ENCODE assay signal across 12 mouse cellular contexts in the genomic region with DNA sequence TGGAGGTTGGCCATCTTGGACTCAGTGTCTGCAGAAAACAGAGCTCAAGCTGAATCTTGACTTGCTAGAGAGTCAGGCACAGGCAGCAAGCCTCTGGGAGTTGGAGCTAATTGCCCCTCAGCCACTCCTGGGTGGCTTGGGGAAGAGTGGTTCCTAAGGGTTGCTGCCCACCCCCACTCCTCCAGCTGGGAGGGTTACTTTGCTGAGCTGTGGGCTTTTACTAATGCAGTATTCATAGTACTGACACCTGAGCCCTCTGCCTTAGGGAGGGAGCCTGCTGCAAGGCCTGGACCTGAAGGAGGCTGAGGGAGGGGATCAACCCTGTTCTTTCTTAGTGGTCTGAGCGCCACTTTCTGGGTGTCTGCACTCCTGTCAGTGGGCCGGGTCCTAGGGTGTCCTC. TPM values are rescaled to one million over a fixed set of nuclear protein-coding genes. Genes with fewer than 3 reads are reported as not detected.
A peak's percentile ranks its signal among the peaks of the same experiment; 100 is the strongest.
DNase-seq lines count a peak whose midpoint lies in the region; ATAC-seq and TF ChIP-seq lines count a peak whose summit lies in the region.
"Had no signal": no experiment of that assay in that cellular context is flagged by ENCODE, and none has a peak within 500 bp of the region (broad histone marks: within the 10 kb centered on the region; RNA-seq: fewer than 3 reads in every experiment).

No protein-coding gene starts in this region.

- H3K9ac ChIP-seq in heart, adult 2 months (ENCODE audit: low read depth, low read length), result no peak overlapping the region
- peak overlapping the region; percentile 16; the same call in 1 of the 2 replicates for H3K9ac ChIP-seq in forebrain, embryonic 11.5 days (ENCODE audit: low read length)
- peak overlapping the region; percentile 69; the same call in 1 of the 2 replicates for H3K9ac ChIP-seq in hindbrain, postnatal 0 days (replicated peaks; ENCODE audit: low read length)
- H3K9ac ChIP-seq in neural tube, embryonic 12.5 days, result peak overlapping the region; percentile 70

- no peak for TF ChIP-seq CTCF in heart, adult 2 months (IDR thresholded peaks at IDR 0.05)
- no peak for TF ChIP-seq CTCF in hindbrain, postnatal 0 days (IDR thresholded peaks at IDR 0.05; ENCODE audit: low read depth)

- peaks cover 69% of the 10 kb centered on the region for H3K36me3 ChIP-seq in heart, embryonic 10.5 days
- H3K36me3 ChIP-seq in heart, adult 2 months (ENCODE audit: control insufficient read depth, insufficient read depth, low read length), result no peaks in the 10 kb centered on the region
- peaks cover 9% of the 10 kb centered on the region for H3K36me3 ChIP-seq in forebrain, embryonic 11.5 days (ENCODE audit: control insufficient read depth, insufficient read depth, low read length)
- peaks cover 45% of the 10 kb centered on the region for H3K36me3 ChIP-seq in hindbrain, postnatal 0 days (ENCODE audit: insufficient read depth, low read length)
- peaks cover 61% of the 10 kb centered on the region for H3K36me3 ChIP-seq in neural tube, embryonic 12.5 days

- H3K27me3 ChIP-seq in heart, embryonic 10.5 days (ENCODE audit: insufficient read depth, poor library complexity, severe bottlenecking), result no peaks in the 10 kb centered on the region
- H3K27me3 ChIP-seq in heart, adult 2 months (ENCODE audit: control insufficient read depth, insufficient read depth, low read length), result no peaks in the 10 kb centered on the region
- H3K27me3 ChIP-seq in forebrain, embryonic 11.5 days (ENCODE audit: control insufficient read depth, insufficient read depth, low read length), result no peaks in the 10 kb centered on the region
- H3K27me3 ChIP-seq in hindbrain, postnatal 0 days (ENCODE audit: insufficient read depth, low read length), result no peaks in the 10 kb centered on the region
- H3K27me3 ChIP-seq in neural tube, embryonic 12.5 days (replicated peaks), result no peaks in the 10 kb centered on the region

- 78% methylated on average over 2 of the region's 2 CpGs for WGBS in heart, embryonic 10.5 days
- WGBS in heart, adult 2 months, result 89% methylated on average over 2 of the region's 2 CpGs
- 67% methylated on average over 2 of the region's 2 CpGs for WGBS in forebrain, embryonic 11.5 days
- WGBS in hindbrain, postnatal 0 days, result 58% methylated on average over 2 of the region's 2 CpGs
- WGBS in neural tube, embryonic 12.5 days, result 79% methylated on average over 2 of the region's 2 CpGs

- no peak for ATAC-seq in forebrain, embryonic 11.5 days (replicated peaks; ENCODE audit: low FRiP score)
- no peak for ATAC-seq in hindbrain, postnatal 0 days
- no peak for ATAC-seq in neural tube, embryonic 12.5 days (ENCODE audit: low FRiP score, low read depth)
- ATAC-seq in megakaryocyte-erythroid progenitor cell, adult 5-6 weeks (replicated peaks; ENCODE audit: low FRiP score, low TSS enrichment, poor library complexity, severe bottlenecking), result no peak

- no peak overlapping the region for H3K4me3 ChIP-seq in heart, embryonic 10.5 days
- H3K4me3 ChIP-seq in heart, adult 2 months, result no peak overlapping the region
- H3K4me3 ChIP-seq in forebrain, embryonic 11.5 days (ENCODE audit: low read depth, low read length), result peak overlapping the region; percentile 36; the same call in 1 of the 2 replicates
- H3K4me3 ChIP-seq in hindbrain, postnatal 0 days (ENCODE audit: low read length), result peak overlapping the region; percentile 58
- H3K4me3 ChIP-seq in neural tube, embryonic 12.5 days, result peak overlapping the region; percentile 53

- peaks cover 25% of the 10 kb centered on the region for H3K4me1 ChIP-seq in heart, embryonic 10.5 days
- H3K4me1 ChIP-seq in heart, adult 2 months (ENCODE audit: control insufficient read depth, insufficient read depth, low read length), result no peaks in the 10 kb centered on the region
- H3K4me1 ChIP-seq in forebrain, embryonic 11.5 days (replicated peaks; ENCODE audit: control insufficient read depth, insufficient read depth, low read length), result peaks cover 15% of the 10 kb centered on the region; the same call in 1 of the 2 replicates
- H3K4me1 ChIP-seq in hindbrain, postnatal 0 days (ENCODE audit: insufficient read depth, low read length), result peaks cover 16% of the 10 kb centered on the region
- H3K4me1 ChIP-seq in neural tube, embryonic 12.5 days, result peaks cover 25% of the 10 kb centered on the region

- TF ChIP-seq POLR2A in heart, adult 2 months (IDR thresholded peaks at IDR 0.05; ENCODE audit: insufficient read depth, low read depth, low read length), result no peak

- intact Hi-C loops in heart, adult 2 months (cut with DNase I), result no loop called here

- TF ChIP-seq EP300 in heart, adult 2 months (IDR thresholded peaks at IDR 0.05; ENCODE audit: insufficient read depth, low read depth, low read length), result no peak

- DNase-seq in heart, embryonic 10.5 days (ENCODE audit: low spot score), result no peak
- DNase-seq in heart, adult 2 months, result no peak
- DNase-seq in forebrain, embryonic 11.5 days (ENCODE audit: low spot score), result no peak
- no peak for DNase-seq in hindbrain, postnatal 0 days (ENCODE audit: low spot score)
- no peak for DNase-seq in spleen, postnatal 14 days (ENCODE audit: low spot score in 2 of 2)
- no peak for DNase-seq in left cerebral cortex, adult 8-10 months (ENCODE audit: low spot score in 2 of 2)
- DNase-seq: adrenal gland, postnatal 14 days; cerebellum, adult 8-10 months; thymus, postnatal 25 days had no signal

- H3K4me2 ChIP-seq in forebrain, embryonic 11.5 days (ENCODE audit: low read depth, low read length, severe bottlenecking), result peak overlapping the region; percentile 70; the same call in 1 of the 2 replicates
- H3K4me2 ChIP-seq in hindbrain, postnatal 0 days (ENCODE audit: low read depth, low read length), result peak overlapping the region; percentile 66
- peak overlapping the region; percentile 71 for H3K4me2 ChIP-seq in neural tube, embryonic 12.5 days (replicated peaks)

- H3K27ac ChIP-seq in heart, embryonic 10.5 days, result 0 out of 2 replicates have a peak overlapping the region, but pooled peaks have one; percentile 37
- H3K27ac ChIP-seq in heart, adult 2 months, result no peak overlapping the region
- H3K27ac ChIP-seq in forebrain, embryonic 11.5 days (ENCODE audit: low read depth, low read length), result no peak overlapping the region
- H3K27ac ChIP-seq in hindbrain, postnatal 0 days, result peak overlapping the region; percentile 89; the same call in 1 of the 2 replicates
- H3K27ac ChIP-seq in neural tube, embryonic 12.5 days, result peak overlapping the region; percentile 74; the same call in 1 of the 2 replicates

- H3K9me3 ChIP-seq in heart, embryonic 10.5 days, result no peaks in the 10 kb centered on the region
- H3K9me3 ChIP-seq in forebrain, embryonic 11.5 days (ENCODE audit: control insufficient read depth, low read length), result no peaks in the 10 kb centered on the region
- H3K9me3 ChIP-seq in hindbrain, postnatal 0 days (ENCODE audit: low read length), result no peaks in the 10 kb centered on the region
- H3K9me3 ChIP-seq in neural tube, embryonic 12.5 days, result no peaks in the 10 kb centered on the region

- H3K79me2 ChIP-seq in heart, adult 2 months (replicated peaks; ENCODE audit: control insufficient read depth, insufficient read depth, low read length), result no peaks in the 10 kb centered on the region

RNA-seq across cellular contexts. Expression of gene Dctn1, which starts 21.2 kb away (rescaled TPM):
- 83.2 and 93.0 TPM in 2 replicates for polyA plus RNA-seq in heart, embryonic 10.5 days (2016; fragmentation: Nextera tagmentation; extraction: Ambion mirVana)
- 100 to 1,000 TPM; 125 to 141 TPM for total RNA-seq in heart, adult 2 months (2021)
- polyA plus RNA-seq in heart, adult 2 months (2012; rRNA removed), result 84.2 and 89.1 TPM in 2 replicates
- 99.6 and 104 TPM in 2 replicates for polyA plus RNA-seq in forebrain, embryonic 11.5 days (2014; fragmentation: Nextera tagmentation; extraction: Ambion mirVana)
- total RNA-seq in hindbrain, postnatal 0 days (2014; rRNA removed), result 124 and 132 TPM in 2 replicates
- 145 and 153 TPM in 2 replicates for polyA plus RNA-seq in hindbrain, postnatal 0 days (2015; fragmentation: Nextera tagmentation; extraction: Ambion mirVana)
- polyA plus RNA-seq in neural tube, embryonic 12.5 days (2016; fragmentation: Nextera tagmentation; extraction: Ambion mirVana), result 181 and 196 TPM in 2 replicates
- 45.8 and 68.1 TPM in 2 replicates for total RNA-seq in megakaryocyte-erythroid progenitor cell, adult 5-6 weeks (2014; fragmentation: Nextera tagmentation)
- total RNA-seq in megakaryocyte-erythroid progenitor cell, adult 5-6 weeks (2017), result 30.5 and 42.4 TPM in 2 replicates
- 100 to 1,000 TPM; 347 to 364 (median 356) TPM for total RNA-seq in left cerebral cortex, adult 8-10 months (2022)

RNA-seq across cellular contexts. Expression of gene 1700003E16Rik, which starts 30.7 kb away (rescaled TPM):
- polyA plus RNA-seq in heart, embryonic 10.5 days (2016; fragmentation: Nextera tagmentation; extraction: Ambion mirVana), result 0.23 and 0.50 TPM in 2 replicates
- under 1 TPM; 0.10 to 0.25 TPM for total RNA-seq in heart, adult 2 months (2021)
- 0.53 and 0.57 TPM in 2 replicates for polyA plus RNA-seq in heart, adult 2 months (2012; rRNA removed)
- polyA plus RNA-seq in forebrain, embryonic 11.5 days (2014; fragmentation: Nextera tagmentation; extraction: Ambion mirVana), result 1.2 and 1.9 TPM in 2 replicates
- total RNA-seq in hindbrain, postnatal 0 days (2014; rRNA removed), result 12.7 and 17.8 TPM in 2 replicates
- polyA plus RNA-seq in hindbrain, postnatal 0 days (2015; fragmentation: Nextera tagmentation; extraction: Ambion mirVana), result 10.2 and 11.4 TPM in 2 replicates
- 2.6 TPM in 2 replicates for polyA plus RNA-seq in neural tube, embryonic 12.5 days (2016; fragmentation: Nextera tagmentation; extraction: Ambion mirVana)
- total RNA-seq in megakaryocyte-erythroid progenitor cell, adult 5-6 weeks (2014; fragmentation: Nextera tagmentation), result 0.52 TPM in 1 of 2 replicates, not detected in the other
- total RNA-seq in megakaryocyte-erythroid progenitor cell, adult 5-6 weeks (2017), result not detected in 2 replicates
- 10 to 100 TPM; 26.4 to 29.4 (median 28.3) TPM for total RNA-seq in left cerebral cortex, adult 8-10 months (2022)
- total RNA-seq: neutrophil, adult 5-6 weeks had no signal

RNA-seq across cellular contexts. Expression of gene Wdr54, which starts 30.7 kb away (rescaled TPM):
- 6.9 and 7.3 TPM in 2 replicates for polyA plus RNA-seq in heart, embryonic 10.5 days (2016; fragmentation: Nextera tagmentation; extraction: Ambion mirVana)
- 1 to 10 TPM in 1 of 2 experiments, under 1 TPM in 1; 0.89 to 1.3 TPM for total RNA-seq in heart, adult 2 months (2021)
- 2.1 and 2.7 TPM in 2 replicates for polyA plus RNA-seq in heart, adult 2 months (2012; rRNA removed)
- 12.6 and 15.6 TPM in 2 replicates for polyA plus RNA-seq in forebrain, embryonic 11.5 days (2014; fragmentation: Nextera tagmentation; extraction: Ambion mirVana)
- total RNA-seq in hindbrain, postnatal 0 days (2014; rRNA removed), result 8.5 and 13.8 TPM in 2 replicates
- 19.9 and 20.0 TPM in 2 replicates for polyA plus RNA-seq in hindbrain, postnatal 0 days (2015; fragmentation: Nextera tagmentation; extraction: Ambion mirVana)
- 11.5 and 13.5 TPM in 2 replicates for polyA plus RNA-seq in neural tube, embryonic 12.5 days (2016; fragmentation: Nextera tagmentation; extraction: Ambion mirVana)
- total RNA-seq in megakaryocyte-erythroid progenitor cell, adult 5-6 weeks (2014; fragmentation: Nextera tagmentation), result 4.5 TPM in 1 of 2 replicates, not detected in the other
- not detected in 2 replicates for total RNA-seq in megakaryocyte-erythroid progenitor cell, adult 5-6 weeks (2017)
- total RNA-seq in left cerebral cortex, adult 8-10 months (2022), result 10 to 100 TPM; 31.8 to 39.1 (median 34.5) TPM
- total RNA-seq: neutrophil, adult 5-6 weeks had no signal

RNA-seq across cellular contexts. Expression of gene Slc4a5, which starts 32.7 kb away (rescaled TPM):
- polyA plus RNA-seq in heart, embryonic 10.5 days (2016; fragmentation: Nextera tagmentation; extraction: Ambion mirVana), result 0.57 and 0.68 TPM in 2 replicates
- not detected for total RNA-seq in heart, adult 2 months (2021)
- polyA plus RNA-seq in heart, adult 2 months (2012; rRNA removed), result 0.61 TPM in 1 of 2 replicates, not detected in the other
- 0.35 and 0.84 TPM in 2 replicates for polyA plus RNA-seq in forebrain, embryonic 11.5 days (2014; fragmentation: Nextera tagmentation; extraction: Ambion mirVana)
- total RNA-seq in hindbrain, postnatal 0 days (2014; rRNA removed), result 5.2 and 6.0 TPM in 2 replicates
- 2.5 and 2.8 TPM in 2 replicates for polyA plus RNA-seq in hindbrain, postnatal 0 days (2015; fragmentation: Nextera tagmentation; extraction: Ambion mirVana)
- polyA plus RNA-seq in neural tube, embryonic 12.5 days (2016; fragmentation: Nextera tagmentation; extraction: Ambion mirVana), result 0.18 and 0.34 TPM in 2 replicates
- not detected in 2 replicates for total RNA-seq in megakaryocyte-erythroid progenitor cell, adult 5-6 weeks (2014; fragmentation: Nextera tagmentation)
- total RNA-seq in megakaryocyte-erythroid progenitor cell, adult 5-6 weeks (2017), result 0.91 TPM in 1 of 2 replicates, not detected in the other
- 1 to 10 TPM in 1 of 4 experiments, under 1 TPM in 3; 0.44 to 2.0 (median 0.79) TPM for total RNA-seq in left cerebral cortex, adult 8-10 months (2022)
- total RNA-seq: neutrophil, adult 5-6 weeks had no signal

RNA-seq across cellular contexts. Expression of gene Rtkn, which starts 51.7 kb away (rescaled TPM):
- 18.4 and 24.4 TPM in 2 replicates for polyA plus RNA-seq in heart, embryonic 10.5 days (2016; fragmentation: Nextera tagmentation; extraction: Ambion mirVana)
- total RNA-seq in heart, adult 2 months (2021), result 1 to 10 TPM; 5.2 to 6.7 TPM
- 18.6 and 27.7 TPM in 2 replicates for polyA plus RNA-seq in heart, adult 2 months (2012; rRNA removed)
- polyA plus RNA-seq in forebrain, embryonic 11.5 days (2014; fragmentation: Nextera tagmentation; extraction: Ambion mirVana), result 17.8 and 23.0 TPM in 2 replicates
- 40.0 and 73.6 TPM in 2 replicates for total RNA-seq in hindbrain, postnatal 0 days (2014; rRNA removed)
- polyA plus RNA-seq in hindbrain, postnatal 0 days (2015; fragmentation: Nextera tagmentation; extraction: Ambion mirVana), result 20.8 and 21.1 TPM in 2 replicates
- 33.7 and 38.0 TPM in 2 replicates for polyA plus RNA-seq in neural tube, embryonic 12.5 days (2016; fragmentation: Nextera tagmentation; extraction: Ambion mirVana)
- 0.49 TPM in 1 of 2 replicates, not detected in the other for total RNA-seq in megakaryocyte-erythroid progenitor cell, adult 5-6 weeks (2014; fragmentation: Nextera tagmentation)
- 0.42 TPM in 1 of 2 replicates, not detected in the other for total RNA-seq in megakaryocyte-erythroid progenitor cell, adult 5-6 weeks (2017)
- 100 to 1,000 TPM in 1 of 4 experiments, 10 to 100 TPM in 3; 91.4 to 114 (median 92.8) TPM for total RNA-seq in left cerebral cortex, adult 8-10 months (2022)
- total RNA-seq: neutrophil, adult 5-6 weeks had no signal

Comparison
In these comparisons a context has a peak if more than half of its experiments do, and no peak if none do; other contexts are left out.
1. H3K27ac ChIP-seq: peak in heart, embryonic 10.5 days (single experiment), hindbrain, postnatal 0 days (single experiment) and neural tube, embryonic 12.5 days (single experiment); none in heart, adult 2 months (single experiment) and forebrain, embryonic 11.5 days (single experiment).
2. H3K4me3 ChIP-seq: peak in forebrain, embryonic 11.5 days (single experiment), hindbrain, postnatal 0 days (single experiment) and neural tube, embryonic 12.5 days (single experiment); none in heart, embryonic 10.5 days (single experiment) and heart, adult 2 months (single experiment).
3. Peak in every context shown above with its lines, with median percentiles within 50 percentile points of each other: H3K4me2 ChIP-seq.